9 mouse cellular contexts compared by ENCODE assay signal in genomic region chr1:66251649-66252332, GRCm38 (mm10).
DNase-seq lines count a peak whose midpoint lies in the region; ATAC-seq lines count a peak whose summit lies in the region.
"Had no signal": no experiment of that assay in that cellular context is flagged by ENCODE, and none has a peak within 500 bp of the region (broad histone marks: within the 10 kb centered on the region; RNA-seq: fewer than 3 reads in every experiment).

No protein-coding gene starts in this region.

- H3K27ac ChIP-seq in liver, embryonic 13.5 days: peak overlapping the region; percentile 34
- no peak overlapping the region for H3K27ac ChIP-seq in liver, embryonic 12.5 days
- no peak overlapping the region for H3K27ac ChIP-seq in intestine, embryonic 15.5 days
- H3K27ac ChIP-seq in midbrain, embryonic 12.5 days (replicated peaks): peak overlapping the region; percentile 63; the same call in 1 of the 2 replicates
- no peak overlapping the region for H3K27ac ChIP-seq in embryonic facial prominence, embryonic 10.5 days (replicated peaks)

- H3K4me2 ChIP-seq in liver, embryonic 13.5 days: no peak overlapping the region
- H3K4me2 ChIP-seq in liver, embryonic 12.5 days: no peak overlapping the region
- H3K4me2 ChIP-seq in intestine, embryonic 15.5 days (replicated peaks): no peak overlapping the region
- H3K4me2 ChIP-seq in midbrain, embryonic 12.5 days (replicated peaks): no peak overlapping the region

- intact Hi-C loops in heart, postnatal 14 days (cut with DNase I): no loop called here

- DNase-seq in liver, embryonic 13.5 days: no peak
- DNase-seq in heart, postnatal 14 days: no peak
- no peak for DNase-seq in embryonic facial prominence, embryonic 10.5 days (ENCODE audit: low spot score)

- whole genome bisulfite sequencing in liver, embryonic 13.5 days (ENCODE audit: insufficient replicate concordance): 31% methylated on average over 4 of the region's 4 CpGs
- WGBS in liver, embryonic 12.5 days (ENCODE audit: insufficient replicate concordance): 50% methylated on average over 4 of the region's 4 CpGs
- WGBS in intestine, embryonic 15.5 days: 19% methylated on average over 4 of the region's 4 CpGs
- 38% methylated on average over 4 of the region's 4 CpGs for WGBS in midbrain, embryonic 12.5 days
- 50% methylated on average over 4 of the region's 4 CpGs for WGBS in embryonic facial prominence, embryonic 10.5 days

- H3K27me3 ChIP-seq in liver, embryonic 13.5 days: no peaks in the 10 kb centered on the region
- no peaks in the 10 kb centered on the region for H3K27me3 ChIP-seq in liver, embryonic 12.5 days (replicated peaks)
- H3K27me3 ChIP-seq in intestine, embryonic 15.5 days (replicated peaks): no peaks in the 10 kb centered on the region
- no peaks in the 10 kb centered on the region for H3K27me3 ChIP-seq in midbrain, embryonic 12.5 days
- H3K27me3 ChIP-seq in embryonic facial prominence, embryonic 10.5 days (replicated peaks; ENCODE audit: low read depth, poor library complexity, severe bottlenecking): no peaks in the 10 kb centered on the region
- H3K27me3 ChIP-seq: CH12.LX; megakaryocyte, embryonic 14.5 days had no signal

- H3K4me1 ChIP-seq in liver, embryonic 13.5 days (replicated peaks): no peaks in the 10 kb centered on the region
- H3K4me1 ChIP-seq in liver, embryonic 12.5 days: no peaks in the 10 kb centered on the region
- 0 out of 2 replicates have a peak, but pooled peaks cover 3% of the 10 kb centered on the region for H3K4me1 ChIP-seq in intestine, embryonic 15.5 days (replicated peaks)
- H3K4me1 ChIP-seq in midbrain, embryonic 12.5 days: peaks cover 18% of the 10 kb centered on the region
- 0 out of 2 replicates have a peak, but pooled peaks cover 7% of the 10 kb centered on the region for H3K4me1 ChIP-seq in embryonic facial prominence, embryonic 10.5 days
- H3K4me1 ChIP-seq: megakaryocyte, embryonic 14.5 days had no signal

- no peaks in the 10 kb centered on the region for H3K36me3 ChIP-seq in liver, embryonic 13.5 days
- H3K36me3 ChIP-seq in liver, embryonic 12.5 days: no peaks in the 10 kb centered on the region
- no peaks in the 10 kb centered on the region for H3K36me3 ChIP-seq in intestine, embryonic 15.5 days
- 0 out of 2 replicates have a peak, but pooled peaks cover 5% of the 10 kb centered on the region for H3K36me3 ChIP-seq in midbrain, embryonic 12.5 days
- H3K36me3 ChIP-seq in embryonic facial prominence, embryonic 10.5 days (replicated peaks): no peaks in the 10 kb centered on the region

- H3K9ac ChIP-seq in liver, embryonic 13.5 days: no peak overlapping the region
- H3K9ac ChIP-seq in liver, embryonic 12.5 days: no peak overlapping the region
- H3K9ac ChIP-seq in intestine, embryonic 15.5 days: no peak overlapping the region
- no peak overlapping the region for H3K9ac ChIP-seq in midbrain, embryonic 12.5 days (replicated peaks)

- H3K9me3 ChIP-seq in liver, embryonic 13.5 days (replicated peaks): no peaks in the 10 kb centered on the region
- no peaks in the 10 kb centered on the region for H3K9me3 ChIP-seq in liver, embryonic 12.5 days (replicated peaks)
- H3K9me3 ChIP-seq in intestine, embryonic 15.5 days: no peaks in the 10 kb centered on the region
- no peaks in the 10 kb centered on the region for H3K9me3 ChIP-seq in midbrain, embryonic 12.5 days
- H3K9me3 ChIP-seq in embryonic facial prominence, embryonic 10.5 days: no peaks in the 10 kb centered on the region
- H3K9me3 ChIP-seq: megakaryocyte, embryonic 14.5 days had no signal

- ATAC-seq in liver, embryonic 13.5 days (ENCODE audit: low read depth): no peak
- no peak; the same call in 1 of the 2 replicates for ATAC-seq in liver, embryonic 12.5 days
- ATAC-seq in intestine, embryonic 15.5 days: peak; percentile 34; the same call in 1 of the 2 replicates
- 0 out of 2 replicates have a peak, but pooled peaks have one; percentile 41 for ATAC-seq in midbrain, embryonic 12.5 days (ENCODE audit: low FRiP score, low read depth)
- ATAC-seq in CD4-positive, CD25-positive, alpha-beta regulatory T cell, adult 4 months: no peak

- H3K4me3 ChIP-seq in liver, embryonic 13.5 days (replicated peaks): no peak overlapping the region
- H3K4me3 ChIP-seq in liver, embryonic 12.5 days: no peak overlapping the region
- H3K4me3 ChIP-seq in intestine, embryonic 15.5 days (replicated peaks): no peak overlapping the region
- no peak overlapping the region for H3K4me3 ChIP-seq in midbrain, embryonic 12.5 days
- H3K4me3 ChIP-seq in embryonic facial prominence, embryonic 10.5 days: no peak overlapping the region
- H3K4me3 ChIP-seq: megakaryocyte, embryonic 14.5 days had no signal

Comparison
In these comparisons a context has a peak if more than half of its experiments do, and no peak if none do; other contexts are left out.
1. H3K27ac ChIP-seq: peak in liver, embryonic 13.5 days (single experiment) and midbrain, embryonic 12.5 days (single experiment); none in liver, embryonic 12.5 days (single experiment), intestine, embryonic 15.5 days (single experiment) and embryonic facial prominence, embryonic 10.5 days (single experiment).
2. ATAC-seq: peak in intestine, embryonic 15.5 days (single experiment) and midbrain, embryonic 12.5 days (single experiment); none in liver, embryonic 13.5 days (single experiment), liver, embryonic 12.5 days (single experiment) and CD4-positive, CD25-positive, alpha-beta regulatory T cell, adult 4 months (single experiment).